Mouse (Mus musculus) embryonic facial prominence, embryonic 11.5 days (tissue): Measurements from ENCODE around the gene Gm17542. TPM values are rescaled to one million over a fixed set of nuclear protein-coding genes. Genes with fewer than 3 reads are reported as not detected.
"Not testable (repeated sequence)": the region's sequence is repeated elsewhere in the genome, so short reads cannot be mapped to it uniquely, and the experiment has no call there.

Experiments used
- ATAC-seq: fragments of 200-750 bp; cut with Nextera tagmentation; replicated peaks from 2 replicates; pipeline ENCODE4 v1.8.0; 2017; ENCODE audit warnings: low read depth; ENCODE audit not compliant: insufficient number of reproducible peaks, low FRiP score, low TSS enrichment
- DNase-seq: peaks from one replicate; pipeline ENCODE4 v3.0.0-alpha.2; 2015; ENCODE audit warnings: low spot score
- H3K27ac ChIP-seq: fragments of 300-500 bp; sonication (generic); replicated peaks from 2 replicates; pipeline ENCODE4 v1.5.1; 2014; ENCODE audit warnings: mild to moderate bottlenecking, low read depth, low read length, control low read depth
- H3K27me3 ChIP-seq: fragments of 300-500 bp; sonication (generic); 2 replicates; pipeline ENCODE4 v1.6.1; 2014; ENCODE audit warnings: mild to moderate bottlenecking, low read length, moderate library complexity, mixed read lengths; ENCODE audit not compliant: control insufficient read depth, insufficient read depth
- H3K36me3 ChIP-seq: fragments of 300-500 bp; sonication (generic); replicated peaks from 2 replicates; pipeline ENCODE4 v1.6.1; 2014; ENCODE audit warnings: low read depth, mild to moderate bottlenecking, low read length, moderate library complexity, mixed read lengths; ENCODE audit not compliant: control insufficient read depth, insufficient read depth
- H3K4me1 ChIP-seq: fragments of 300-500 bp; sonication (generic); 2 replicates; pipeline ENCODE4 v1.6.1; 2014; ENCODE audit warnings: low read length, mixed read lengths; ENCODE audit not compliant: control insufficient read depth, insufficient read depth
- H3K4me2 ChIP-seq: fragments of 300-500 bp; sonication (generic); 2 replicates; pipeline ENCODE4 v1.6.1; 2014; ENCODE audit warnings: low read depth, mild to moderate bottlenecking, control low read depth, low read length, moderate library complexity
- H3K4me3 ChIP-seq: fragments of 300-500 bp; sonication (generic); 2 replicates; pipeline ENCODE4 v1.5.1; 2014; ENCODE audit warnings: low read depth, low read length, control low read depth
- H3K9ac ChIP-seq: fragments of 300-500 bp; sonication (generic); replicated peaks from 2 replicates; pipeline ENCODE4 v1.6.1; 2014; ENCODE audit warnings: mild to moderate bottlenecking, control low read depth, low read length
- H3K9me3 ChIP-seq: fragments of 300-500 bp; sonication (generic); replicated peaks from 2 replicates; pipeline ENCODE4 v1.6.1; 2016; ENCODE audit warnings: mild to moderate bottlenecking, low read length, inconsistent platforms, mixed read lengths; ENCODE audit not compliant: control insufficient read depth
- WGBS: fragments of 180-500 bp; shearing (Covaris S2); extraction: QIAGEN DNeasy Blood & Tissue Kit; methylation state at CpG from one replicate; pipeline ENCODE4 v1.1.7; 2014; 5-methylcytosine and 5-hydroxymethylcytosine counted together
- polyA plus RNA-seq: library from polyadenylated mRNA; unstranded; fragments of >200 nt; fragmentation: Nextera tagmentation; extraction: Ambion mirVana; gene quantifications from 2 replicates; pipeline ENCODE4 v1.2.1, GENCODE M21; 2014

The Gm17542 gene
- polyA plus RNA-seq, result not detected in 2 replicates

GRCm38 (mm10) chr10:58718110-58718509, at the start of gene Gm17542:
TSS of gene Gm17542 (minus strand) at chr10:58718210.
- DNase-seq, result not testable (repeated sequence)

GRCm38 (mm10) chr10:58739779-58740178, 21.8 kb upstream of the Gm17542 start:
- Histone ChIP-seq H3K9me3 (no peaks in the 10 kb centered on the region), H3K9ac (no peak overlapping the region), H3K27ac (no peak overlapping the region), H3K36me3 (no peaks in the 10 kb centered on the region), H3K4me1 (no peaks in the 10 kb centered on the region), H3K4me2 (no peak overlapping the region), H3K27me3 (no peaks in the 10 kb centered on the region), H3K4me3 (no peak overlapping the region)
- DNase-seq (no peak), ATAC-seq (no peak)

More at GRCm38 (mm10) chr10:58718110-58718509, at the start of gene Gm17542:
- not testable (repeated sequence) for H3K4me2 ChIP-seq, H3K36me3 ChIP-seq, ATAC-seq, H3K9ac ChIP-seq, H3K9me3 ChIP-seq, H3K4me1 ChIP-seq, H3K27ac ChIP-seq, H3K27me3 ChIP-seq, H3K4me3 ChIP-seq

- WGBS, result 88% methylated on average over 7 of the region's 7 CpGs
- no peaks in the 10 kb centered on the region for H3K4me1 ChIP-seq
- no peak for DNase-seq
- no peak overlapping the region for H3K9ac ChIP-seq
- H3K36me3 ChIP-seq, result no peaks in the 10 kb centered on the region
- H3K4me2 ChIP-seq, result no peak overlapping the region
- no peak for ATAC-seq
- no peak overlapping the region for H3K4me3 ChIP-seq
- H3K27me3 ChIP-seq, result no peaks in the 10 kb centered on the region
- no peak overlapping the region for H3K27ac ChIP-seq
- no peaks in the 10 kb centered on the region for H3K9me3 ChIP-seq
Measured at GRCm38 (mm10) chr10:58738152-58738551, 20.1 kb upstream of the Gm17542 start.

DNA sequence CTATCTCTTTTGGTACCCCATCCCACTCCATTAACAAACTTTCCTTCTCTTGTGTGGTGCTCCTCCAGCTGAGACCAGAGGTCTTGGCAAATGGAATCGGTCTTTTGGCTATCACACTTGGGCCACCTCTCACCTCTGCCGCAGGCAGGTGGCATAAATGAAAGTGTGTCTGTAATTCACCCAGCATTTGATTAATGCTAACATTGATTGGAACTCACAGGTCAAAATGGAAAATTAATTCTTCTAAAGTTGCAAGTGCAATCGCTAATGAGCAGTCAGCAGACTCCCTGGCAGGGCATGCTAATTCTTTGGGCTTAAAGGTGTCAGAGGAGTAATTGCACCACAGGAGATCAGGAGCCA, 3.2 kb downstream of the Gm17542 start:
- no peak for DNase-seq
- no peak overlapping the region; the same call in 1 of the 2 replicates for H3K4me2 ChIP-seq
- no peak overlapping the region for H3K4me3 ChIP-seq
- H3K9ac ChIP-seq, result no peak overlapping the region
- WGBS, result 62% methylated on average over 3 of the region's 3 CpGs
- no peaks in the 10 kb centered on the region for H3K27me3 ChIP-seq
- no peaks in the 10 kb centered on the region for H3K4me1 ChIP-seq
- ATAC-seq, result no peak
- no peak overlapping the region for H3K27ac ChIP-seq
- no peaks in the 10 kb centered on the region for H3K9me3 ChIP-seq
- H3K36me3 ChIP-seq, result no peaks in the 10 kb centered on the region

- DNase-seq (peak; percentile 31), ATAC-seq (no peak)
- WGBS, result 27% methylated on average over 24 of the region's 24 CpGs
- no peak overlapping the region for H3K27ac ChIP-seq
- no peaks in the 10 kb centered on the region for H3K4me1 ChIP-seq
- H3K4me2 ChIP-seq, result peak overlapping the region; percentile 24; the same call in 1 of the 2 replicates
- no peaks in the 10 kb centered on the region for H3K9me3 ChIP-seq
- no peak overlapping the region for H3K4me3 ChIP-seq
- no peaks in the 10 kb centered on the region for H3K36me3 ChIP-seq
- H3K27me3 ChIP-seq, result no peaks in the 10 kb centered on the region
- no peak overlapping the region for H3K9ac ChIP-seq
Measured at GRCm38 (mm10) chr10:58713855-58714788, 3.9 kb downstream of the Gm17542 start.

DNA sequence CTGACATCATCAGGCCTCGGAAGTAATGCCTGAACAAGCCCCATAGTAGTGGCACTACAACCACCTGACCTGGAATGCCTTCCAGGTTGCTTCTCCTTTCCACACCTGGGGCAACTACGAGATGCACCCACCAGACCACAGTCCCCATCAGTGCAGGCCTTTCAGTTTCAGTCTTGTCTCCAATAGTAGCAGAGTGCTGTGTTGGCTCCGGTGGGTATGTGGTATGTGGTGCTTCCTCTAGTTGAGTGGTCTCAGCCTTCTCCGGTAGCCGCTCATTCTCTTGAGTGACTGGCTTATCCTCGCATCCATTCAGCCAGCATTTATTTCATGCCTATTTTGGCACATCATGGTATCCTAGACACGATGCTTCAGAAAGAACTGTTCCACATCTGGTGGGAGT, 4.8 kb downstream of the Gm17542 start:
- H3K9ac ChIP-seq, result no peak overlapping the region
- no peak for ATAC-seq
- H3K27me3 ChIP-seq, result no peaks in the 10 kb centered on the region

DNA sequence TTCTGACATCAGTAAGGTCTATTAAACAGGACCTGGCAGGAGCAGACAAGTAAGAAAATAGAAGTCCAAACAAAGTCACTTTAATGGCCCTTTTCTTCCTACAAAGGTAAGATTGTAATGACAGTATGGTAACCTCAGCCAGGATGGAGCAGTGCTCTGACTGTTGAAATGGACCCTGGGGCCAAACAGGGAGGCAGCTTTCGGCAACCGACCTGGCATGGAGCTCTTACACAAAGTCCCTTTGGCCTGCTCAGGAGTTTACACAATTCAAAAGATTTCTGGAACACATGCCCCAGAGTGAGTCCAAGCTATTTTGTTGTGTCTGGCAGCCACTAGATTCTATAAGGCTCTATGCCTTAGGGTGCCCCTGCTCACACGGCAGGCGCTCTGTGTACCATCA, 9.0 kb downstream of the Gm17542 start:
- Histone ChIP-seq H3K9ac (no peak overlapping the region), H3K36me3 (no peaks in the 10 kb centered on the region), H3K9me3 (no peaks in the 10 kb centered on the region), H3K4me2 (no peak overlapping the region), H3K27ac (no peak overlapping the region), H3K27me3 (no peaks in the 10 kb centered on the region), H3K4me3 (no peak overlapping the region), H3K4me1 (no peaks in the 10 kb centered on the region)
- DNase-seq, result no peak
- no peak for ATAC-seq
- WGBS, result 87% methylated on average over 4 of the region's 4 CpGs

More for the DNA sequence above, 4.8 kb downstream of the Gm17542 start:
- no peak overlapping the region for H3K4me2 ChIP-seq
- no peak overlapping the region for H3K27ac ChIP-seq
- H3K4me3 ChIP-seq, result no peak overlapping the region
- no peaks in the 10 kb centered on the region for H3K4me1 ChIP-seq
- no peaks in the 10 kb centered on the region for H3K9me3 ChIP-seq
- DNase-seq, result no peak
- no peaks in the 10 kb centered on the region for H3K36me3 ChIP-seq
- 88% methylated on average over 7 of the region's 7 CpGs for WGBS

GRCm38 (mm10) chr10:58700578-58700977, 17.4 kb downstream of the Gm17542 start:
- Histone ChIP-seq H3K9ac (no peak overlapping the region), H3K4me3 (no peak overlapping the region), H3K36me3 (no peaks in the 10 kb centered on the region), H3K9me3 (no peaks in the 10 kb centered on the region), H3K4me2 (no peak overlapping the region), H3K4me1 (no peaks in the 10 kb centered on the region), H3K27ac (no peak overlapping the region), H3K27me3 (no peaks in the 10 kb centered on the region)
- 55% methylated on average over 6 of the region's 6 CpGs for WGBS
- ATAC-seq, result no peak
- no peak for DNase-seq
